Mouse (Mus musculus) liver, postnatal 0 days (tissue): ENCODE measurements around the gene Pdcl2. TPM values are rescaled to one million over a fixed set of nuclear protein-coding genes. Genes with fewer than 3 reads are reported as not detected.

Experiments used
- ATAC-seq: fragments of 200-750 bp; cut with Nextera tagmentation; 2 replicates; pipeline ENCODE4 v1.8.0; 2017; ENCODE audit warnings: mild to moderate bottlenecking, moderate library complexity
- DNase-seq: peaks from one replicate; pipeline ENCODE4 v3.0.0-alpha.2; 2016
- H3K27ac ChIP-seq: fragments of 300-500 bp; sonication (generic); 2 replicates; pipeline ENCODE4 v1.5.1; 2014; ENCODE audit warnings: antibody characterized with exemption, moderate library complexity, mild to moderate bottlenecking, low read depth
- H3K27me3 ChIP-seq: fragments of 300-500 bp; sonication (generic); 2 replicates; pipeline ENCODE4 v1.6.1; 2014; ENCODE audit warnings: low read length, control low read depth, mixed read lengths; ENCODE audit not compliant: insufficient read depth
- H3K36me3 ChIP-seq: fragments of 300-500 bp; sonication (generic); replicated peaks from 2 replicates; pipeline ENCODE4 v1.6.1; 2014; ENCODE audit warnings: mild to moderate bottlenecking, control low read depth, low read length, moderate library complexity, mixed read lengths; ENCODE audit not compliant: insufficient read depth
- H3K4me1 ChIP-seq: fragments of 300-500 bp; sonication (generic); 2 replicates; pipeline ENCODE4 v1.6.1; 2014; ENCODE audit warnings: antibody characterized with exemption, mild to moderate bottlenecking, control low read depth; ENCODE audit not compliant: insufficient read depth
- H3K4me2 ChIP-seq: fragments of 300-500 bp; sonication (generic); 2 replicates; pipeline ENCODE4 v1.6.1; 2014; ENCODE audit warnings: low read depth, mild to moderate bottlenecking, low read length, moderate library complexity, mixed read lengths
- H3K4me3 ChIP-seq: fragments of 300-500 bp; sonication (generic); 2 replicates; pipeline ENCODE4 v1.5.1; 2014; ENCODE audit warnings: low read depth, low read length
- H3K9ac ChIP-seq: fragments of 300-500 bp; sonication (generic); replicated peaks from 2 replicates; pipeline ENCODE4 v1.6.1; 2014; ENCODE audit warnings: mild to moderate bottlenecking, moderate library complexity
- H3K9me3 ChIP-seq: fragments of 300-500 bp; sonication (generic); 2 replicates; pipeline ENCODE4 v1.6.1; 2016; ENCODE audit warnings: mild to moderate bottlenecking, control low read depth, low read length, mixed read lengths
- CTCF ChIP-seq: sonication (generic); IDR thresholded peaks from 2 replicates; pipeline ENCODE4 v1.5.1; 2016; ENCODE audit warnings: antibody characterized with exemption, low read depth
- EP300 ChIP-seq: IDR thresholded peaks from 2 replicates; pipeline ENCODE4 v1.6.1; 2016; ENCODE audit warnings: antibody characterized with exemption, low read depth, mild to moderate bottlenecking
- WGBS: fragments of 180-500 bp; shearing (Covaris S2); extraction: QIAGEN DNeasy Blood & Tissue Kit; methylation state at CpG from one replicate; pipeline ENCODE4 v1.1.7; 2014; ENCODE audit not compliant: insufficient replicate concordance; 5-methylcytosine and 5-hydroxymethylcytosine counted together
- polyA plus RNA-seq: library from polyadenylated mRNA; unstranded; fragments of >200 nt; fragmentation: Nextera tagmentation; extraction: Ambion mirVana; gene quantifications from 2 replicates; pipeline ENCODE4 v1.2.1, GENCODE M21; 2015

The Pdcl2 gene
- polyA plus RNA-seq, 1 experiment from 2014 or later, result not detected

DNA sequence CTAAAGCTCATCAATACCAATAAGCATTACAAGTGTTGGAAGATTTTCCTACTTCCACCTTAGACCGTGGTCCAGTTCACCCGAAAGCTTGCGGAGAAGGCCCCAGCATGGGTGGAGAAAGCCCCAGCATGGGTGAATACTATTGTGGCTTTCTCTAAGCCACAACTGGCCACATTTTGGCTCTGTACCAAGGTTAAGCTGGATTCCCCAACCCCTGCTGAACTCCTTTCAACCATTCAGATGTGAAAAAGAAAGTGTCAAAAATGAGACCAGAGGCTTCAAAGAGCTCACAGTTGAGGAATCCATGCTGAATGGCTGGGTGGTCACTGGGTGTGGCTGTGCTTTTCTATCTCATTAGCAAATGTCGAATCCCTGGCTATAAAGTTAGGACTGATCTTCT is 2.9 kb upstream of the Pdcl2 start:
- H3K4me3 ChIP-seq, result no peak overlapping the region
- H3K36me3 ChIP-seq, result no peaks in the 10 kb centered on the region
- H3K27me3 ChIP-seq, result no peaks in the 10 kb centered on the region
- H3K9me3 ChIP-seq, result no peaks in the 10 kb centered on the region
- ATAC-seq (no peak), DNase-seq (no peak)
- WGBS, result 68% methylated on average over 4 of the region's 4 CpGs
- H3K27ac ChIP-seq, result no peak overlapping the region
- TF ChIP-seq EP300 (no peak), CTCF (no peak)
- no peaks in the 10 kb centered on the region for H3K4me1 ChIP-seq
- H3K4me2 ChIP-seq, result no peak overlapping the region
- H3K9ac ChIP-seq, result no peak overlapping the region

DNA sequence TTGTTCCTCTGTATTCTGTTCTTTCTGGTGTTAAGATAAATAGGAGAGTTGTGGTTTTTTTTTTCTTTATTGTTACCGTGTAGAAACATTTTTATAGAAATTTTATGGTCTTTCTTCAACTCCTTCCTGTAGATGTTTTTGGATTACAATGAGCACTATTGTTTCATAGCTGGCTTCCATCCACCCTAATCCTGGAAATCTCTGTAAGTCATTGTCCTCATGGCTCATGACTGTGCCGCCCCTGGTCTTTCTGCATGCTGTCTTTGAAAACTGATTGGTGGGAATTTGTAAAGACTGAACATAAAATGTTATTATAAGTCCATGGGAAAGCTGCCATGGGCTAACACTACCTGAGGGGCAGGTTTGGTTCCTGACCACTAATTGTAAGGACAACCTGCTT is 3.7 kb downstream of the Pdcl2 start:
- no peak overlapping the region for H3K27ac ChIP-seq
- H3K36me3 ChIP-seq, result no peaks in the 10 kb centered on the region
- H3K27me3 ChIP-seq, result no peaks in the 10 kb centered on the region
- no peak overlapping the region for H3K4me3 ChIP-seq
- ATAC-seq (no peak), DNase-seq (no peak)
- H3K4me1 ChIP-seq, result no peaks in the 10 kb centered on the region
- no peak overlapping the region for H3K4me2 ChIP-seq
- no peaks in the 10 kb centered on the region for H3K9me3 ChIP-seq
- TF ChIP-seq EP300, result no peak
- TF ChIP-seq CTCF, result no peak
- no peak overlapping the region for H3K9ac ChIP-seq
- WGBS, result 58% methylated on average over 2 of the region's 2 CpGs

DNA sequence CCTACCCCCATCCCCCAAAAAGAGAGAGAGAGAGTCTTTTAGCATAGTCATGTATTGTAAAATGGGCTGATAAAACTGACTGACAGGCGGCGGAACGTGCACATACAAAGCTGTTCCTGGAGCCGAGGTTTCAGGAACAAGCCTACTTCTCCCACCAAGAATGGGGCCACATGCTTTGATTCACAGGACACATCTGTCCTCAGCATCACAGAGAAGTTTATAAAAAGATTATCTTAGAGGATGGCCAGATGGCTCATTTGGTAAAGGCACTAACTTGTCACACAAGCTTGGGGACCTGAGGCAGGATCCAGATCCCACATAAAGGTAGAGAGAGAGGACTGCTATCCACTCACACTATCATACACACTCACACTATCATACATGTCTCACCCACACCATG is 5.8 kb downstream of the Pdcl2 start:
- Histone ChIP-seq H3K9ac (no peak overlapping the region), H3K4me3 (no peak overlapping the region), H3K27me3 (no peaks in the 10 kb centered on the region), H3K4me2 (no peak overlapping the region), H3K9me3 (no peaks in the 10 kb centered on the region), H3K27ac (no peak overlapping the region), H3K36me3 (no peaks in the 10 kb centered on the region), H3K4me1 (no peaks in the 10 kb centered on the region)
- TF ChIP-seq CTCF (no peak), EP300 (no peak)
- ATAC-seq (no peak), DNase-seq (no peak)
- 67% methylated on average over 4 of the region's 4 CpGs for WGBS

DNA sequence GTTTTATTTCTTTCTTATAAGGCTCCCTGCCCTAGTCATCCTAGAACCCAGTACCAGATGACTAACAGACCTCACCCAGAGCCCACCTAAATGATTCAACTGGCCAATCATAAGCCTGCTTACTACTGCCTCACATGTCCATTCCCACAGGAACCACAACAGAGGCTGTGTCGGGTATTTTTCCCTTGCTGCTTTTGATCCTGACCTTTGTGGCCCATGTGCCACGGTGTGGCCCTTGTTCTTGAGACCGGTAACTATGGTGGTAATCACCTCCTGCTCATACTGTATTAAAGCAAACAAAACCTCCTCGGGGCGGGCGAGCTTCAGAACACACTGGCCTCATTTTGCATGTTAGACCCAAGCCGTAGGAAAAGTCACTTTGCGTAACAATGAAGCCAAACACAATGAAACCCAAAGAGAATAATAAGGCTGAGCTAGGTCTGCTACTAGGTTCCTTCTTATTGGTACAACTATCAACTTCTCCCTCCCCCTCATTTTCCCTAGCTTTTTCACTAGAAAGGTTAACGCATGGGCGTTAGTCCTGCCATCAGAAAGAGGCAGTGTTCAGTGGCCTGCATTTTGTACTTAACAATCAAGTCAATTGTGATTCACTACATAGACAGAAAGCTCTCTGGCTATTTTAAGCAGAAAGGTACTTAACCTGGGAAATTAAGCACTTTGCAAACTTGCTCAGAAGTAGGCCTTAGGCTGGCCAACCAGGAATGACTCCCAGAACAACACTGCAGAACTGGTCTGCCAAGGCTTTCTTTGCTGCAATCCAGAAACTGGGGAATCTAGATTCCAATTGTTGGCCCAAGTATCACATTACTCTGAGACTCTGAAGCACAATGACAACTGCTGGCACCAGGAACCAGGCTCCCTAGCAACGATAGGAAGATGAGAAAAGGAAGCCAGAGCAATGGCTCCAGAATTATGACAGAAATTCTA is 9.4 kb downstream of the Pdcl2 start:
- Histone ChIP-seq H3K27me3 (no peaks in the 10 kb centered on the region), H3K4me2 (no peak overlapping the region), H3K27ac (no peak overlapping the region), H3K9me3 (no peaks in the 10 kb centered on the region), H3K4me3 (no peak overlapping the region), H3K4me1 (no peaks in the 10 kb centered on the region), H3K36me3 (no peaks in the 10 kb centered on the region), H3K9ac (no peak overlapping the region)
- ATAC-seq (no peak), DNase-seq (no peak)
- TF ChIP-seq CTCF (no peak), EP300 (no peak)
- 63% methylated on average over 11 of the region's 11 CpGs for WGBS

DNA sequence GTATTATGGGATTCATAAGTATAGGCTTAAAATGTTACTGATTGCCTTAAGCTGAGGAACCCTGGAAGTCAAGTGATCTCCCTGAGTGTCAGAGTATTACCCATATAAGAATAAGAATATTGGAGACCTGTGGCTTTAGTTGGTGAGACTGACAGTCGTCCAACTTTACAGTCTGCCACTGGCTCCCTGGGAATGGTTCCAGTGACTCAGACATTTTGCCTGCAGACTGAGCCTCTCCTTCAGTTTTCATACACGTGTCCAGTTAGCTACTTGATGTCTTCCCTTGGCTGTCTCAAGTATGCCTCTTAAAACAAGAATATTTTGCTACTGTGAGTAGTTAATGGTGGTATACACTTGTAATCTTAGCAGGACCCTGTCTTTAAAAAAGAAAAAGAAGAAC is 22.8 kb downstream of the Pdcl2 start:
- no peak for ATAC-seq
- H3K4me3 ChIP-seq, result no peak overlapping the region

DNA sequence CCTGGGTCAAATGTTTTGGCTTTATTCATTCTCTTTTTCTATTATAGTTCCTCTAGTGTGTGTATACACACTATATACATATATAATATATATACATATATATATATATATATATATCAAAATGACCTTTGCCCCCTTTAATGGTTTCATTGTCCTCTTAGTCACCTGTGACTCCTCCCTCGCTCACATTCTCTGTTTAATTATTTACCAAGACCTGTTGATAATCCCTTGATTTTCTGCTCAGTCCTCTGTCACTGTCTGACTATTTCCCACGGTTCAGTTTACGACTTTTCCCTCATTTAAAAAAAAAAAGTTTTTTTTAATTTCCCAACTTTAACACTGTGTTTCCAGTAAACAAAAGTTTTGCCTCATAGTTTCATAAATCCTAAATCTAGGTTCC is 24.7 kb downstream of the Pdcl2 start:
- H3K36me3 ChIP-seq, result no peaks in the 10 kb centered on the region
- peak overlapping the region; percentile 46 for H3K27ac ChIP-seq
- DNase-seq (no peak), ATAC-seq (no peak)
- H3K9me3 ChIP-seq, result no peaks in the 10 kb centered on the region
- peaks cover 3% of the 10 kb centered on the region; the same call in 1 of the 2 replicates for H3K4me1 ChIP-seq
- H3K27me3 ChIP-seq, result peaks cover 6% of the 10 kb centered on the region; the same call in 1 of the 2 replicates
- H3K4me3 ChIP-seq, result no peak overlapping the region
- WGBS, result 50% methylated on average over 3 of the region's 3 CpGs
- H3K9ac ChIP-seq, result no peak overlapping the region
- H3K4me2 ChIP-seq, result peak overlapping the region; percentile 93
- TF ChIP-seq CTCF (no peak), EP300 (no peak)

More for the DNA sequence above, 22.8 kb downstream of the Pdcl2 start:
- H3K9me3 ChIP-seq, result no peaks in the 10 kb centered on the region
- WGBS, result 71% methylated on average over 2 of the region's 2 CpGs
- no peak overlapping the region for H3K27ac ChIP-seq
- H3K9ac ChIP-seq, result no peak overlapping the region
- no peak overlapping the region for H3K4me2 ChIP-seq
- no peaks in the 10 kb centered on the region for H3K36me3 ChIP-seq
- peaks cover 3% of the 10 kb centered on the region; the same call in 1 of the 2 replicates for H3K4me1 ChIP-seq
- peaks cover 6% of the 10 kb centered on the region; the same call in 1 of the 2 replicates for H3K27me3 ChIP-seq
- DNase-seq, result no peak
- TF ChIP-seq EP300 (no peak), CTCF (no peak)
